Mouse (Mus musculus) heart, embryonic 15.5 days (tissue): ENCODE measurements around the gene Eif1b. TPM values are rescaled to one million over a fixed set of nuclear protein-coding genes. Genes with fewer than 3 reads are reported as not detected.

Experiments used
- ATAC-seq: fragments of 200-750 bp; cut with Nextera tagmentation; replicated peaks from 2 replicates; pipeline ENCODE4 v1.8.0; 2017; ENCODE audit warnings: low read depth, moderate TSS enrichment; ENCODE audit not compliant: insufficient number of reproducible peaks, insufficient read depth, low FRiP score
- H3K27ac ChIP-seq: fragments of 300-500 bp; sonication (generic); 2 replicates; pipeline ENCODE4 v1.5.1; 2015; ENCODE audit warnings: mild to moderate bottlenecking, inconsistent platforms
- H3K27me3 ChIP-seq: fragments of 300-500 bp; sonication (generic); 2 replicates; pipeline ENCODE4 v1.6.1; 2015; ENCODE audit warnings: inconsistent platforms
- H3K36me3 ChIP-seq: fragments of 300-500 bp; sonication (generic); 2 replicates; pipeline ENCODE4 v1.6.1; 2015; ENCODE audit warnings: mild to moderate bottlenecking, inconsistent platforms
- H3K4me1 ChIP-seq: fragments of 300-500 bp; sonication (generic); replicated peaks from 2 replicates; pipeline ENCODE4 v1.6.1; 2015; ENCODE audit warnings: inconsistent platforms
- H3K4me2 ChIP-seq: fragments of 300-500 bp; sonication (generic); 2 replicates; pipeline ENCODE4 v1.6.1; 2015; ENCODE audit warnings: inconsistent platforms, mild to moderate bottlenecking, moderate library complexity
- H3K4me3 ChIP-seq: fragments of 300-500 bp; sonication (generic); 2 replicates; pipeline ENCODE4 v1.5.1; 2015; ENCODE audit warnings: mild to moderate bottlenecking, inconsistent platforms
- H3K9ac ChIP-seq: fragments of 300-500 bp; sonication (generic); 2 replicates; pipeline ENCODE4 v1.6.1; 2015; ENCODE audit warnings: mild to moderate bottlenecking, inconsistent platforms
- H3K9me3 ChIP-seq: fragments of 300-500 bp; sonication (generic); replicated peaks from 2 replicates; pipeline ENCODE4 v1.6.1; 2016; ENCODE audit warnings: inconsistent platforms
- WGBS: fragments of 180-500 bp; shearing (Covaris S2); methylation state at CpG from one replicate; pipeline ENCODE4 v1.1.7; 2015; ENCODE audit warnings: mixed read lengths; 5-methylcytosine and 5-hydroxymethylcytosine counted together
- polyA plus RNA-seq: library from polyadenylated mRNA; unstranded; fragments of >200 nt; fragmentation: Nextera tagmentation; extraction: Ambion mirVana; gene quantifications from 2 replicates; pipeline ENCODE4 v1.2.1, GENCODE M21; 2015

Eif1b gene
- 120 and 133 TPM in 2 replicates for polyA plus RNA-seq

DNA sequence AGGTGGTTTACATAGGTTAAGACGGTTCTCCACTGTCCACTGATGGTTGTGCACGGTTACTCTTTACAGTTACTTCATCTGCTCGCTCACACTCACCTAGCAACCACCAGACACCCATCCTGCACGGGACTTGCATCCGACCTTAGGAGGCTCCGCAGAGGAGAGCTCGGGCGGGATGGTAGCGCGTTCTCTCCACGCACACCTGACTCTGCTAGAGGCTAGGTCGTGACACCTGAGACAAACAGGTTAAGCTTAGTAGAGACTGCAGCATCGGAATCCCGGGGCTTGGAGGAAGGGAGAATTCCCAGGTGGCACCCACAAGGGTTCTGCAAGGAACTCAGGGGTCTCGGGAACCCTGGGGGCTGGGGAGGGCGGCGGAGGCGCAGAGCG, at the start of gene Eif1b:
Gene Eif1b (plus strand): TSS at position 223 of the 390 bp plus-strand sequence.
- Histone ChIP-seq H3K4me1 (peaks cover 11% of the 10 kb centered on the region), H3K4me3 (peak within 1 kb of the TSS; percentile 98), H3K9me3 (no peaks in the 10 kb centered on the region), H3K27ac (peak within 1 kb of the TSS; percentile 92), H3K27me3 (no peaks in the 10 kb centered on the region), H3K36me3 (peaks cover 23% of the 10 kb centered on the region), H3K4me2 (peak within 1 kb of the TSS; percentile 83), H3K9ac (peak within 1 kb of the TSS; percentile 99)
- WGBS, result 2% methylated on average over 19 of the region's 19 CpGs
- ATAC-seq, result peak; percentile 38

DNA sequence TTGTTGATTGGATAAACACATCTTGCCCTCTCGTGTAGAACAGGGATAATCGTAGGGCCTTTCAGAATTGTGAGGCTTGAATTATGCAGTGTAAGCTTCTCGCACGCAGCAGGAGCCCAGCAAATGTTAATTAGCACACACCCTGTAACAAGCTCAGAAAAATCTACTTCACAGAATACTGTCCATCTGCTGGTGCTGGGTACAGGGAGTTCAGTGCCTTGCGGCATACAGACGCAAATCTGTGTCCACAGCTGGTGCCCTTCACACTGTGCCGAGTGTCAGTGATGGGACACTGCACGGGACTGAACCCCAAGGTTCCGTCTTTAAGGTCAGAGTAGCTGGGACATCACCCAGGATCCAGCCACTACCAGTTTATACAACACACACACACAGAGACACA, 47.4 kb upstream of the Eif1b start:
- no peak for ATAC-seq
- H3K4me2 ChIP-seq, result no peak overlapping the region
- no peaks in the 10 kb centered on the region for H3K36me3 ChIP-seq
- H3K27me3 ChIP-seq, result no peaks in the 10 kb centered on the region
- no peak overlapping the region for H3K27ac ChIP-seq
- no peak overlapping the region for H3K4me3 ChIP-seq
- 0 out of 2 replicates have a peak, but pooled peaks cover 2% of the 10 kb centered on the region for H3K9me3 ChIP-seq
- H3K4me1 ChIP-seq, result no peaks in the 10 kb centered on the region
- no peak overlapping the region for H3K9ac ChIP-seq
- WGBS, result 80% methylated on average over 9 of the region's 9 CpGs

DNA sequence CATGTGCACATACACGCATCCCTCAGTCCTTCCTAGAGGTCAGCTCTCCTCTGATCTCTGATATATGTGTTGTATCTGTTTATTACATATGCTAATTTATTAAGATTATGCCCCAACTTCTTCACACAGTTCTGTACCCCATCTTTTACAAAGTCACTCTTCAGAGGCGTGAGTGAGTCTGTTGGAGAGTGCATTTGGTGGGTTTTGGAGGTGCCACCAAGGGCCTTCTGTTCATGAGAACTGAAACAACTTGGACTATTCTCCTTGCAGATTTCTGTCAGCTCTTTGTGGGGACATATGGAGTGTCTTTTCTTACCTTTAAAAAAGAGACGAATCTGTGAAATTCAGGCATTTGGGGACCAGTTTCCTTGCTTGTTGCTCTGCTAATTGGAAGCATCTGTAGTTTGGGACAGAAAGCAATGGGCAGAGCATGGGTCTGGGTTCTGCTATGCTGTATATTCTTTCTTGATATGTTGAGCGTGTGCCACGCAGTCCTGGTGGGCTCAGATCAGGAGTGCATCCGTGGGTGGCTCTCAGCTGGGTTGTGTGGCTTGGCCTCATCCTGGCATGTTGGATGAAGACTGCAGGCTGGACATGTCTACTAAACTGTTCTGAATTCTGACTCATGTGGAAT, 42.2 kb upstream of the Eif1b start:
- Histone ChIP-seq H3K27me3 (no peaks in the 10 kb centered on the region), H3K4me1 (no peaks in the 10 kb centered on the region), H3K36me3 (no peaks in the 10 kb centered on the region), H3K9me3 (no peaks in the 10 kb centered on the region), H3K4me2 (no peak overlapping the region), H3K4me3 (no peak overlapping the region), H3K9ac (no peak overlapping the region), H3K27ac (no peak overlapping the region)
- no peak for ATAC-seq
- 79% methylated on average over 6 of the region's 6 CpGs for WGBS

DNA sequence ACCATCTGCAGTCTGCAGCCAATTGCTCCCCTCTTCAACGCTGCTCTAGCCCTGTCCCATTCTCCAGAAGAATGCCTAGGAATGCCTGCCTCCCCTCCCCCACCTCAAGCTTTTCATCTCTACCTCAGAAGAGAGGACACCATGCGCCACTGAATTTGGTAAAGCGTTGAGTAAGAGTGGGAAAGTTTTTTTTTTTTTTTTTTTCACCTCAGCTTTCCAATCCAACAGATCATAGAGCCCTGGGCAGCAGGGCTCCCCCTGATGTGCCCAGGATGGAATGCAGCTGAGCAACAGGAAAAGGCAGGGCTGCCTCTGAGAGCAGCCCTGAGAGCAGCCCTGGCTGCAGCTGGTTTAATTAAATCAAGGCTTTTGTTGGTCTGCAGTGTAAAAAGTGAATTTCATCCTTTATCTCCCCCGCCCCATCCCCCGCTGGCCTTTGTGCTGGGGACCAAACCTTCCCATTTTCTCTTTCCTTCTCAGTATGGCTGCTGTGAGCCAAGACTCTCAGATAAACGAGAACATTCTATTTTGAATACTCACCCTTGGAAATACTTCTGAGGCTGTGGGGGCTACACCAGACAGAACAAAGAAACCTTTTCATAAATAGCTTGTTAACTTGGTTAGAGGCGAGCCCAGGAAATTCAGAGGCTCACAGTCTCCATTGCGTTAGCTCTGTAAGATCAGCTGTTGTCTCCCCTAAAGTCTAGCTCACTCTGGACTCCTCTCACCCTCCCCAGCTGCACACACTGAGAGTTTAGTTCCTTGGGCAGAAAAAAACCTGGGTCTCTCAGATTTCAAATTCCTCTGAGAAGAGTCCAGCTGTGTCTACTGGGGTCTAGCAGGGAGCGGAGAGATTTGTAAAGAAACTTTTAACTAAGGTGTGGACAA, 36.0 kb upstream of the Eif1b start:
- Histone ChIP-seq H3K9ac (no peak overlapping the region), H3K4me2 (no peak overlapping the region), H3K27me3 (no peaks in the 10 kb centered on the region), H3K4me3 (no peak overlapping the region), H3K27ac (peak overlapping the region; percentile 66), H3K36me3 (no peaks in the 10 kb centered on the region), H3K4me1 (peaks cover 6% of the 10 kb centered on the region; the same call in 1 of the 2 replicates), H3K9me3 (no peaks in the 10 kb centered on the region)
- peak; percentile 58 for ATAC-seq
- WGBS, result 32% methylated on average over 9 of the region's 9 CpGs

DNA sequence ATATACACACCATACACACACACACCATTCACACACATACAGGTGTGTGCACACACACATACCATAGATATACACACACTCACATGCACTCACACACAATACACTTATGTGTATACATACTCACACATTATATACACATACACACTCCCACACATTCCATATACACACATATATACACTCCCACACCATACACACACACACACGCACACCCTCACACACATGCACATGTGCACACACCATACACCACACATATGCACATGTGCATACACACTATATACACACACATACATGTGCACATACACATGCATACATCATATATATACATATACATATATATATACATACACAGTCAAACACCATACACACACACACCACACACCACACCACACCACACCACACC, 21.6 kb upstream of the Eif1b start:
- no peak overlapping the region for H3K27ac ChIP-seq
- no peak overlapping the region for H3K4me2 ChIP-seq
- ATAC-seq, result no peak
- no peaks in the 10 kb centered on the region for H3K36me3 ChIP-seq
- WGBS, result 85% methylated on average over 1 of the region's 1 CpGs
- no peaks in the 10 kb centered on the region for H3K9me3 ChIP-seq
- no peaks in the 10 kb centered on the region for H3K4me1 ChIP-seq
- H3K9ac ChIP-seq, result no peak overlapping the region
- H3K4me3 ChIP-seq, result no peak overlapping the region
- H3K27me3 ChIP-seq, result no peaks in the 10 kb centered on the region

DNA sequence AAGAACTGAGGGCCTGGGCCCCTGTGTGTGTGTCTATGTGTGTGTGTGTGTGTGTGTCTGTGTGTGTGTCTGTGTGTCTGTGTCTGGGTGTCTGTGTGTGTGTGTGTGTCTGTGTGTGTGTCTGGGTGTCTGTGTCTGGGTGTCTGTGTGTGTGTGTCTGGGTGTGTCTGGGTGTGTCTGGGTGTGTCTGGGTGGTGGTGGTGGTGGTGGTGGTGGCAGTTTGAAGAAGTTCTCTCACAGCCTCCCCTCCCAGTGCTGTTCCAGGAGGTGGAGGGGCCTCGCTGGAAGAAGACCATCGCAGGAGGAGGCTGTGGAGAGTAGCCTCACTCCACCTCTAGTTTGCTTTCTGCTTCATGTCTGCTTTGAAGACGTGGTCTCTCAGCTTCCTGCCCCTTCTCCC, 10.4 kb upstream of the Eif1b start:
- 77% methylated on average over 3 of the region's 3 CpGs for WGBS

DNA sequence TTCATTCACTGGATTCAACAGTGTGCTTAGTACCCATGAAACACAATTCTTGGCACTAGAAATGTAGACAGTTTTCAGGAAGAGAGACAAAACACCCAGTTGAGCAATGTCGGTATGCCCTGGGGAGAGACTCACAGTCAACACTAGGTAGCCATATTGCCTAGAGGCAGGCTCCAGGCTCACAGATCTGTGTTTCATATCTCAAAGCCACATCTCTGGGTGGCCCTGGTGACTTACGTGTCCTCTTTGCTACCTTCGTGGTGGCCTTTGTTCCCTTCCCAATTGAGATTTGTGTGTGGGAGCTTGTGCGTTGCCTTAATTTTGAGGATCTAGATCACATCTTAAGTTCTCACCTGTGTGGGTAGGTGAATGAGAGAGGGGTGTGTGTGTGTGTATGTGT, 9.7 kb upstream of the Eif1b start:
- H3K36me3 ChIP-seq, result no peaks in the 10 kb centered on the region
- no peaks in the 10 kb centered on the region for H3K9me3 ChIP-seq
- WGBS, result 82% methylated on average over 4 of the region's 4 CpGs

More for the DNA sequence above, 10.4 kb upstream of the Eif1b start:
- no peaks in the 10 kb centered on the region for H3K9me3 ChIP-seq
- no peak overlapping the region for H3K9ac ChIP-seq
- H3K27me3 ChIP-seq, result no peaks in the 10 kb centered on the region
- peaks cover 6% of the 10 kb centered on the region for H3K4me1 ChIP-seq
- no peaks in the 10 kb centered on the region for H3K36me3 ChIP-seq
- no peak overlapping the region for H3K4me2 ChIP-seq
- H3K4me3 ChIP-seq, result no peak overlapping the region
- no peak overlapping the region for H3K27ac ChIP-seq
- ATAC-seq, result no peak

DNA sequence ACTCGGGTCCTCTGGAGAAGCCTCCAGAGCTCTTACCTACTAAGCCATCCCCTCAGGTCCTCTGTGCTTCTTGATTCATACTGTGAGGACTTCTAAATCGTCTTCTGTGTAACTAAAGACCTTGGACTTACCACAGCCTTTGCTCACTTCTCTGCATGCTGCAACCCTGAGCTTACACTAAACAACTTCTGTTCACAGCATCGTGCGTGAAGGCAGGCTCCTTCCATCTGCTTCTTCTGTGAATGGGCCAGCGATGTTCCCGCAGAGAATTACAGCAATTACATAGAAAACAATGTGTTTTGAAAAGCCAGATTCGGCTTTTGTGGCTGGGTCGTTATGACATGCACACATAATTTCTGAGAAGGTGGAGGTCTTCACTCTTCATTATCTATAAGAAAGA, 8.9 kb upstream of the Eif1b start:
- H3K4me1 ChIP-seq, result peaks cover 4% of the 10 kb centered on the region
- no peak overlapping the region for H3K9ac ChIP-seq
- H3K27ac ChIP-seq, result no peak overlapping the region
- H3K4me2 ChIP-seq, result no peak overlapping the region
- no peak for ATAC-seq
- H3K4me3 ChIP-seq, result no peak overlapping the region
- H3K36me3 ChIP-seq, result no peaks in the 10 kb centered on the region
- WGBS, result 82% methylated on average over 8 of the region's 8 CpGs
- H3K9me3 ChIP-seq, result no peaks in the 10 kb centered on the region
- no peaks in the 10 kb centered on the region for H3K27me3 ChIP-seq

More for the DNA sequence above, 9.7 kb upstream of the Eif1b start:
- H3K4me1 ChIP-seq, result peaks cover 6% of the 10 kb centered on the region
- no peak overlapping the region for H3K9ac ChIP-seq
- no peak for ATAC-seq
- H3K27me3 ChIP-seq, result no peaks in the 10 kb centered on the region
- H3K4me3 ChIP-seq, result no peak overlapping the region
- H3K27ac ChIP-seq, result no peak overlapping the region
- H3K4me2 ChIP-seq, result no peak overlapping the region

DNA sequence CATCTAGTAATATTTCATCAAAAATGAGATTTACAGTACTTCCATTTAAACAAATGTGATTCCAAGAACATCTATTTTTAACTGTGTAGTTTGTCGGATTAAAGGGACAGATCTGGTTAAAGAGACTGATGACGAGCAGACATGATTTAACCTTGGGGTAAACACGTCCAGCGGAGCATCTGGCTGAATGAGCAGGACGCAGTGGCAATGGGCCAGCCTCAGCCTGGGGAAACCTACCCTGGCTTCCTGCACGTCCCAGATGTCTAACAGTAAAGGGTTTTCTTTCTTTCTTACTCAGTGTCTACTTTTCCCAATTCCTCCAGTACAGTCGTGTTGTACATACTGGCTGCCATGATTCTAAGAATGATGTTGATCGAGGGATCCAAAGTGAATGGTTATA, 5.0 kb upstream of the Eif1b start:
- Histone ChIP-seq H3K9ac (no peak overlapping the region), H3K27me3 (no peaks in the 10 kb centered on the region), H3K4me1 (no peaks in the 10 kb centered on the region), H3K9me3 (no peaks in the 10 kb centered on the region), H3K36me3 (no peaks in the 10 kb centered on the region), H3K27ac (no peak overlapping the region), H3K4me3 (no peak overlapping the region), H3K4me2 (no peak overlapping the region)
- WGBS, result 58% methylated on average over 8 of the region's 8 CpGs
- no peak for ATAC-seq

DNA sequence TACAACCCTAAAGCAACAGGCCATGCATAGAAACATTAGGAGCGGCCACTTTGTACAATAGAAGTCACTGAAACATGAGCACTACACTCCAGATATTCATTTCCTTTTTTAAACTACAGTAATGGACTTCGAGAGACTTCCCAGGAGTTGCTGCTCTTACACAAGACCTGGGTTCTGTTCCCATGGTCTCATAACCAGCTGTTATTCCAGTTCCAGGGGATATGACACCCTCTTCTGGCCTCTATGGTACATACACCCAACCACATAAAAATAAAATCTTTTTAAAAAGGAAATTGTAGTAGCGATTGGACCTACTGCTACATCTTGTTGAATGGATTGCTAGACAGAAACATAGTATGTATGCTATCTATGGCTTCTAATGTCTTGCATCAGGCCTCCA, 523 bp upstream of the Eif1b start:
- Histone ChIP-seq H3K4me1 (peaks cover 11% of the 10 kb centered on the region), H3K27me3 (no peaks in the 10 kb centered on the region), H3K36me3 (peaks cover 23% of the 10 kb centered on the region), H3K27ac (no peak overlapping the region), H3K9me3 (no peaks in the 10 kb centered on the region), H3K9ac (no peak overlapping the region), H3K4me2 (peak overlapping the region; percentile 83), H3K4me3 (peak overlapping the region; percentile 98)
- WGBS, result 83% methylated on average over 3 of the region's 3 CpGs
- no peak for ATAC-seq

DNA sequence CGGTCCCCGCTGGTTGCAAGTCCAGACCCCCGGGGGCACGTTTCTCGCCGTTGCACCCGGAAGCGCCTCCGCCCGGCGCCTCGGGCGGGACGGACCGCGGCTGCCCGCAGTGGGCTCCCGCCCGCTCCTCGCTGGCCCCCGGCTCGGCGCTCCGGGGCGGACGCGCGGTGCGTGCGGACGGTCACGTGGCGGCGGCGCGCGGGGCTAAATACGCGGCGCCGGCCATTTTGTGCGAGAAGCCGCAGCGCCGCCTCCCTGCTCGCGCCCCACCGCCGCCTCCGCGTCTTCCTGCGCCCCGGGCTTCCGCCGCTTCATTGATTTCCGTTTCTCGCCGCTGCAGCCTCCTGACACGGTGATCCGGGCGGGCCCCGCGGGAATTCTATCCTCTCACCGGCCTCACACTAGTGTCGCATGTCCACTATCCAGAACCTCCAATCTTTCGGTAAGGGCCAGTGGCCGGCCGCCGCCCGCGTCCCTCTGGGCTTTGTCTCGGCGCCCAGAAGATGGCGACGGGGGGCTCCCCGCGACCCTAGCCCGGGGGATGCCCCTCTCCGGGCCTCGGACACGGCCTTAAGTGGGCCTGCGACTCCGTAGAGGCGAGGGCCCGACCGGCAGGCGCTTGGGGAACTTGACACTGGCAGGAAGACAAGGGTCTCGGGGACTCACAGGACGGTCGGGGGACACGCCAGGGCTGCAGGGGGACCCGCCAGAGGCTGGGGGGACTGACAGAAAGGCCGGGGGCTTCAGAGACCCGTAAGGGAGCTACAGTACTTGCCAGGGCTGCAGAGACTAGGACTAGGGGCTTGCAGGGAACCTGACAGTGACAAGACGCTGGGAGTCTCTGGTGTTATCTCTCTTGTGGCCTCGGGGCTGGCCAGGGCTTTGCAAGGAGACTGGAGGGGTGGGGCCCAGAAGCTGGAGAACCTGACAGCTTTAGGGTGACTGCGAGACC, 644 bp downstream of the Eif1b start:
- H3K4me3 ChIP-seq, result peak overlapping the region; percentile 98
- H3K9ac ChIP-seq, result peak overlapping the region; percentile 99
- H3K27me3 ChIP-seq, result no peaks in the 10 kb centered on the region
- H3K4me1 ChIP-seq, result peaks cover 11% of the 10 kb centered on the region
- ATAC-seq, result peak; percentile 85
- peak overlapping the region; percentile 92 for H3K27ac ChIP-seq
- no peaks in the 10 kb centered on the region for H3K9me3 ChIP-seq
- peak overlapping the region; percentile 83 for H3K4me2 ChIP-seq
- H3K36me3 ChIP-seq, result peaks cover 23% of the 10 kb centered on the region
- under 1% methylated on average over 86 of the region's 97 CpGs for WGBS
